Mouse (Mus musculus) heart, embryonic 13.5 days (tissue): ENCODE measurements around the gene Tat. TPM values are rescaled to one million over a fixed set of nuclear protein-coding genes. Genes with fewer than 3 reads are reported as not detected.

Experiments
- polyA plus RNA-seq: library from polyadenylated mRNA; unstranded; fragments of >200 nt; fragmentation: Nextera tagmentation; extraction: Ambion mirVana; gene quantifications from 2 replicates; pipeline ENCODE4 v1.2.1, GENCODE M21; 2015

Tat gene
- polyA plus RNA-seq, 1 experiment from 2014 or later = 0.27 TPM

Other genes starting within 250 kb of the Tat start
- 26.5 and 26.6 TPM in 2 replicates for gene Ap1g1, start 211.9 kb upstream of the Tat start, polyA plus RNA-seq
- gene Phlpp2, start 121.9 kb upstream of the Tat start, polyA plus RNA-seq = 1.7 and 1.8 TPM in 2 replicates
- 0.45 and 0.86 TPM in 2 replicates for gene Marveld3, start 28.2 kb upstream of the Tat start, polyA plus RNA-seq
- gene Chst4, start 49.3 kb downstream of the Tat start, polyA plus RNA-seq = 0.90 and 1.3 TPM in 2 replicates
- 6.0 and 6.4 TPM in 2 replicates for gene Zfp612, start 89.3 kb downstream of the Tat start, polyA plus RNA-seq
- not detected in 2 replicates for gene Gm21964, start 110.8 kb downstream of the Tat start, polyA plus RNA-seq
- gene Gm17720, start 112.3 kb downstream of the Tat start, polyA plus RNA-seq = not detected in 2 replicates
- gene Calb2, start 177.8 kb downstream of the Tat start, polyA plus RNA-seq = 2.2 and 2.8 TPM in 2 replicates
- gene Cmtr2, start 225.2 kb downstream of the Tat start, polyA plus RNA-seq = 5.1 and 5.4 TPM in 2 replicates